Mouse (Mus musculus) liver, embryonic 16.5 days (tissue): ENCODE measurements around the gene Gtf2ird1. TPM values are rescaled to one million over a fixed set of nuclear protein-coding genes. Genes with fewer than 3 reads are reported as not detected.

ENCODE experiments used
- ATAC-seq: fragments of 200-750 bp; cut with Nextera tagmentation; 2 replicates; pipeline ENCODE4 v1.8.0; 2017; ENCODE audit warnings: low read depth, mild to moderate bottlenecking, moderate number of reproducible peaks, moderate library complexity
- H3K27ac ChIP-seq: fragments of 300-500 bp; sonication (generic); 2 replicates; pipeline ENCODE4 v1.5.1; 2014; ENCODE audit warnings: mild to moderate bottlenecking, low read length
- H3K27me3 ChIP-seq: fragments of 300-500 bp; sonication (generic); 2 replicates; pipeline ENCODE4 v1.6.1; 2014; ENCODE audit warnings: low read depth, low read length, mixed read lengths; ENCODE audit not compliant: control insufficient read depth, insufficient read depth
- H3K36me3 ChIP-seq: fragments of 300-500 bp; sonication (generic); 2 replicates; pipeline ENCODE4 v1.6.1; 2014; ENCODE audit warnings: mild to moderate bottlenecking; ENCODE audit not compliant: control insufficient read depth, insufficient read depth
- H3K4me1 ChIP-seq: fragments of 300-500 bp; sonication (generic); 2 replicates; pipeline ENCODE4 v1.6.1; 2014; ENCODE audit warnings: low read depth, low read length, mixed read lengths; ENCODE audit not compliant: control insufficient read depth
- H3K4me2 ChIP-seq: fragments of 300-500 bp; sonication (generic); 2 replicates; pipeline ENCODE4 v1.6.1; 2014; ENCODE audit warnings: low read depth, low read length, mixed read lengths
- H3K4me3 ChIP-seq: fragments of 300-500 bp; sonication (generic); 2 replicates; pipeline ENCODE4 v1.5.1; 2014; ENCODE audit warnings: low read depth, mild to moderate bottlenecking, low read length
- H3K9ac ChIP-seq: fragments of 300-500 bp; sonication (generic); 2 replicates; pipeline ENCODE4 v1.6.1; 2014; ENCODE audit warnings: low read depth, low read length
- H3K9me3 ChIP-seq: fragments of 300-500 bp; sonication (generic); replicated peaks from 2 replicates; pipeline ENCODE4 v1.6.1; 2016; ENCODE audit warnings: low read length; ENCODE audit not compliant: control insufficient read depth
- WGBS: fragments of 180-500 bp; shearing (Covaris S2); extraction: QIAGEN DNeasy Blood & Tissue Kit; methylation state at CpG from one replicate; pipeline ENCODE4 v1.1.7; 2014; ENCODE audit not compliant: insufficient replicate concordance; 5-methylcytosine and 5-hydroxymethylcytosine counted together
- polyA plus RNA-seq: library from polyadenylated mRNA; unstranded; fragments of >200 nt; fragmentation: Nextera tagmentation; extraction: Ambion mirVana; gene quantifications from 2 replicates; pipeline ENCODE4 v1.2.1, GENCODE M21; 2015

Gtf2ird1 gene
- polyA plus RNA-seq, 1 experiment from 2014 or later = 11.6 TPM

GRCm38 (mm10) chr5:134419700-134420099, 36.8 kb downstream of the Gtf2ird1 start:
- ATAC-seq = no peak
- peaks cover 2% of the 10 kb centered on the region; the same call in 1 of the 2 replicates for H3K4me1 ChIP-seq
- H3K4me3 ChIP-seq = no peak overlapping the region
- H3K36me3 ChIP-seq = no peaks in the 10 kb centered on the region; the same call in 1 of the 2 replicates
- 77% methylated on average over 5 of the region's 5 CpGs for WGBS
- H3K27ac ChIP-seq = no peak overlapping the region
- no peaks in the 10 kb centered on the region for H3K27me3 ChIP-seq
- H3K9ac ChIP-seq = no peak overlapping the region
- H3K9me3 ChIP-seq = no peaks in the 10 kb centered on the region; the same call in 1 of the 2 replicates
- H3K4me2 ChIP-seq = no peak overlapping the region

GRCm38 (mm10) chr5:134418315-134419074, 38.0 kb downstream of the Gtf2ird1 start:
- WGBS = 77% methylated on average over 6 of the region's 6 CpGs
- H3K36me3 ChIP-seq = no peaks in the 10 kb centered on the region; the same call in 1 of the 2 replicates
- H3K9me3 ChIP-seq = no peaks in the 10 kb centered on the region; the same call in 1 of the 2 replicates
- H3K27me3 ChIP-seq = no peaks in the 10 kb centered on the region
- H3K27ac ChIP-seq = no peak overlapping the region
- no peak overlapping the region for H3K4me2 ChIP-seq
- H3K9ac ChIP-seq = no peak overlapping the region
- no peak for ATAC-seq
- H3K4me3 ChIP-seq = no peak overlapping the region
- peaks cover 2% of the 10 kb centered on the region; the same call in 1 of the 2 replicates for H3K4me1 ChIP-seq

DNA sequence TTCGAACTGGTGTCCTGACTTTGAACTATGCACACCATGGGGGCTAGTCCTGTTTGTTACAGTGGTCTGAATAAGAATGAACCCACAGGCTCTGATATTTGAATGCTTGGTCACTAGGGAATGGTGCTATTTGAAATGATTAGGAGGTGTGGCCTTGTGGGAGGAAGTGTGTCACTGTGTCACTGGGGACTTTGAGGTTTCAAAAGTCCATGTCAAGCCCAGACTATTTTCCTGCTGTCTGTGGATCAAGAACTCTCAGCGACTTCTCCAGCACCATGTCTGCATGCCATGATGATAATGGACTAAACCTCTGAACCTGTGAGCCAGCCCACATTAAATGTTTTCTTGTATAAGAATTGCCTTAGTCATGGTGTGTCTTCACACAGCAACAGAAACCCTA, 44.2 kb downstream of the Gtf2ird1 start:
- Histone ChIP-seq H3K4me1 (peaks cover 8% of the 10 kb centered on the region), H3K27me3 (no peaks in the 10 kb centered on the region), H3K9ac (no peak overlapping the region), H3K4me3 (no peak overlapping the region), H3K27ac (no peak overlapping the region), H3K9me3 (no peaks in the 10 kb centered on the region), H3K36me3 (peaks cover 8% of the 10 kb centered on the region; the same call in 1 of the 2 replicates), H3K4me2 (no peak overlapping the region)
- WGBS = 53% methylated on average over 2 of the region's 2 CpGs
- no peak for ATAC-seq

DNA sequence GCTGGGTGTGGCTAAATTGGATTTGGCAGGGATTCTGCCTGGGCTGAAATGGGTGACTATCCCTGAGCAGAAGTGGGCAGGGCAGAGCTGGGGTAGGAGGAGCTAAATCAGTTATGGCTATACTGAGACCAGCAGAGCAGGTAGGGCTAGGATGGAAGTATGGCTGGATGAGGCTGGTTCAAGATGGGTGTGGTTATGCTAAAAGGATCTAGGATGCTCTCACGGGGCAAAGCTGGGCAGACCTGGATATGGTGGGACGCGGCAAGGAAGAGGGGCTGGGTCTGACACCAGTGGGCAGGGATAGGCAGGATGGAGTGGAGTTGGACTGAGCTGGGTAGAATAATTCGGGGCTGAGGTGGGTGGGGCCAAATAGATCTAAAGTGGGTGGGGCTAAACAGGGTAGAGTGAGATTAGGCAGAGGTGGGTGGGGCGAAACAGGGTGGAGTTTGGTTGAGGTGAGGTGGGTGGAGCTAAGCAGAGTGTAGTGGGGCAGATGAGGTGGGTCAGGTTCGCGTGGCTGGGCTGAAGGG, 46.1 kb downstream of the Gtf2ird1 start:
- Histone ChIP-seq H3K9me3 (no peaks in the 10 kb centered on the region), H3K36me3 (peaks cover 10% of the 10 kb centered on the region), H3K4me2 (no peak overlapping the region), H3K9ac (no peak overlapping the region), H3K4me1 (peaks cover 8% of the 10 kb centered on the region), H3K27ac (no peak overlapping the region), H3K27me3 (no peaks in the 10 kb centered on the region), H3K4me3 (no peak overlapping the region)
- peak; percentile 40 for ATAC-seq
- WGBS = 79% methylated on average over 7 of the region's 7 CpGs

GRCm38 (mm10) chr5:134409606-134410306, 46.8 kb downstream of the Gtf2ird1 start:
- Histone ChIP-seq H3K9me3 (no peaks in the 10 kb centered on the region), H3K4me1 (peaks cover 8% of the 10 kb centered on the region), H3K4me3 (no peak overlapping the region), H3K27me3 (no peaks in the 10 kb centered on the region), H3K36me3 (peaks cover 14% of the 10 kb centered on the region), H3K9ac (no peak overlapping the region), H3K27ac (no peak overlapping the region), H3K4me2 (no peak overlapping the region)
- peak; percentile 86 for ATAC-seq
- 62% methylated on average over 6 of the region's 6 CpGs for WGBS

GRCm38 (mm10) chr5:134408119-134408518, 48.4 kb downstream of the Gtf2ird1 start:
- no peak overlapping the region for H3K27ac ChIP-seq
- no peak overlapping the region for H3K4me3 ChIP-seq
- H3K4me1 ChIP-seq = peaks cover 8% of the 10 kb centered on the region
- no peak for ATAC-seq
- no peaks in the 10 kb centered on the region for H3K9me3 ChIP-seq
- H3K9ac ChIP-seq = no peak overlapping the region
- H3K27me3 ChIP-seq = no peaks in the 10 kb centered on the region
- 65% methylated on average over 5 of the region's 5 CpGs for WGBS
- no peak overlapping the region for H3K4me2 ChIP-seq
- H3K36me3 ChIP-seq = peaks cover 14% of the 10 kb centered on the region

- Histone ChIP-seq H3K4me1 (no peaks in the 10 kb centered on the region), H3K36me3 (peaks cover 6% of the 10 kb centered on the region), H3K9ac (no peak overlapping the region), H3K4me3 (no peak overlapping the region), H3K4me2 (no peak overlapping the region), H3K9me3 (no peaks in the 10 kb centered on the region), H3K27ac (no peak overlapping the region), H3K27me3 (no peaks in the 10 kb centered on the region)
- ATAC-seq = no peak
- 91% methylated on average over 18 of the region's 18 CpGs for WGBS
These were observed 54.7 kb downstream of the Gtf2ird1 start for GRCm38 (mm10) chr5:134401841-134402240.

- Histone ChIP-seq H3K4me3 (no peak overlapping the region), H3K27me3 (no peaks in the 10 kb centered on the region), H3K4me1 (peaks cover 18% of the 10 kb centered on the region), H3K4me2 (no peak overlapping the region), H3K36me3 (no peaks in the 10 kb centered on the region), H3K9me3 (no peaks in the 10 kb centered on the region), H3K9ac (no peak overlapping the region), H3K27ac (no peak overlapping the region)
- no peak for ATAC-seq
- WGBS = 77% methylated on average over 15 of the region's 15 CpGs
These were observed 58.9 kb downstream of the Gtf2ird1 start for GRCm38 (mm10) chr5:134397434-134398163.
